Mouse (Mus musculus) testis, adult 2 months (tissue): ENCODE measurements around the gene Isx. TPM values are rescaled to one million over a fixed set of nuclear protein-coding genes. Genes with fewer than 3 reads are reported as not detected.

ENCODE experiments used
- H3K27ac ChIP-seq: fragments of 200-500 bp; 2 replicates; pipeline ENCODE4 v1.5.1; 2012; ENCODE audit warnings: low read depth, low read length; ENCODE audit not compliant: control insufficient read depth, insufficient read depth
- H3K27me3 ChIP-seq: fragments of 200-500 bp; 2 replicates; pipeline ENCODE4 v1.6.1; 2012; ENCODE audit warnings: mild to moderate bottlenecking, low read length, moderate library complexity; ENCODE audit not compliant: control insufficient read depth, insufficient read depth
- H3K36me3 ChIP-seq: fragments of 200-500 bp; 2 replicates; pipeline ENCODE4 v1.6.1; 2012; ENCODE audit warnings: mild to moderate bottlenecking, low read length; ENCODE audit not compliant: control insufficient read depth, insufficient read depth
- H3K4me1 ChIP-seq: fragments of 200-500 bp; 2 replicates; pipeline ENCODE4 v1.6.1; 2012; ENCODE audit warnings: low read length; ENCODE audit not compliant: control insufficient read depth, insufficient read depth
- H3K4me3 ChIP-seq: fragments of 200-500 bp; 2 replicates; pipeline ENCODE4 v1.5.1; 2012; ENCODE audit warnings: low read depth, mild to moderate bottlenecking, low read length, moderate library complexity, mixed read lengths; ENCODE audit not compliant: control insufficient read depth
- CTCF ChIP-seq: fragments of 200-500 bp; IDR thresholded peaks from 2 replicates; pipeline ENCODE4 v1.5.1; 2012; ENCODE audit warnings: low read depth, mild to moderate bottlenecking, inconsistent platforms, low read length, moderate library complexity; ENCODE audit not compliant: control insufficient read depth, insufficient read depth, insufficient replicate concordance
- POLR2A ChIP-seq: fragments of 200-500 bp; IDR thresholded peaks from 2 replicates; pipeline ENCODE4 v1.6.1; 2012; ENCODE audit warnings: low read depth, mild to moderate bottlenecking, inconsistent platforms, low read length, moderate library complexity; ENCODE audit not compliant: control insufficient read depth
- polyA plus RNA-seq: library from polyadenylated mRNA; depleted of rRNA; stranded (reverse); fragments of >200 nt; gene quantifications from 2 replicates; pipeline ENCODE4 v1.2.3, GENCODE M21; 2012

Gene Isx
- polyA plus RNA-seq, 1 experiment: not detected

DNA sequence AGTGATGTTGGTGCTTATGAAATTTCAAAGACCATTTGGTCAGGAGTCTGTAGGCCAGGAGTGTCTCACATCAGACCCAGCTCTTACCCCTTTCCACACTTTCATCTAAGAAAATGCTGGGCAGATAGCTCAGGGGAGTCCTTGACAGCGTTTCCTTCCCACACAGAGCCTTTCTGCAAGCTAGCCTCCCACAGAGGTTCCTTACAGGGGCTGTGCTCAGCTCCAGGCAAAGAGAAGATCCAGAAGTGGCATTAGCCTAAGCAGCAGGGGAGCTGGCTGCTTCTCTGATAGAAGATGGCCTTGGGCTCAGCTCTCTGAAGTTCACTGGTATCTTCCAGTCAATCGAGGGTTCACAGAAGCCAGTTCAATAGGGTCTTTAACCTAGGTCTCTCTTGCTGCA lies 1.6 kb downstream of the Isx start:
- Histone ChIP-seq H3K4me3 (no peak overlapping the region), H3K4me1 (no peaks in the 10 kb centered on the region), H3K27me3 (no peaks in the 10 kb centered on the region), H3K27ac (no peak overlapping the region), H3K36me3 (no peaks in the 10 kb centered on the region)
- TF ChIP-seq CTCF (no peak), POLR2A (no peak)

DNA sequence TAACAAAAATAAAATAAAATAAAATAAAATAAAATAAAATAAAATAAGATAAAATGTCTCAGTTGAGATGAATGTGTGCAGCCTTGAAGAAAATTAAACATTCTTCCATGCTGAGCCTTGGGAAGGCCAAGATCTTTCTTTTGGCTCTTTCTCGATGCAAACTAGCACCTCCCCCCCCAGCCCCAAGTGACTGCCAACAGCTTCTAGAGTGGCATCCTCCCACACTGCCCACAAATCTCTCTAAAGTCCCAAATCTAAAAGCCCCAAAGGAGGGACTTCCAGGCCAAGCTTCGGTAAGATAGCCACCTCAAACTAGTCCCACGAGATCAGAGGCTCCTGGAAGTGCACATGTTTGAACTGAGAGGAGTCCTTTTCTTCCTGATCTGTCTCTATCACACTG lies 5.7 kb downstream of the Isx start:
- Histone ChIP-seq H3K4me1 (no peaks in the 10 kb centered on the region), H3K27ac (no peak overlapping the region), H3K36me3 (no peaks in the 10 kb centered on the region), H3K4me3 (no peak overlapping the region), H3K27me3 (no peaks in the 10 kb centered on the region)
- TF ChIP-seq POLR2A: no peak

DNA sequence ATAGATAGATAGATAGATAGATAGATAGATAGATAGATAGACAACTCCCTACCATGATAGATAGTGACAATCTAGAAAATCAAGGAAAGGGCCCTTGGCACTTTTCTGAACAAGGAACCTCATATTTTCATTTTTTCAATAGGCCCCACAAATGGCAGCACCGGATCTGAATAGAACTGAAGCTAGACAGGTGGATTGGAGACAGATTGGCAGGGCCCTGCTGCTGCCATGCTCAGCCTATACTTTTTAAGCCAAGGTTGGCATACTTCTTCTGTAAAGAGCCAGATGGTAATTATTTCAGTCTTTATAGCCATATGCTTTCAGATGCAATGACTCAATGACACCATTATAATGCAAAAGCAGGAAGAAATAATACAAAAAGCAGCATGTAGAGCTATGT lies 15.8 kb downstream of the Isx start:
- Histone ChIP-seq H3K36me3 (no peaks in the 10 kb centered on the region), H3K4me3 (no peak overlapping the region), H3K4me1 (no peaks in the 10 kb centered on the region), H3K27ac (no peak overlapping the region), H3K27me3 (no peaks in the 10 kb centered on the region)
- TF ChIP-seq CTCF (no peak), POLR2A (no peak)

DNA sequence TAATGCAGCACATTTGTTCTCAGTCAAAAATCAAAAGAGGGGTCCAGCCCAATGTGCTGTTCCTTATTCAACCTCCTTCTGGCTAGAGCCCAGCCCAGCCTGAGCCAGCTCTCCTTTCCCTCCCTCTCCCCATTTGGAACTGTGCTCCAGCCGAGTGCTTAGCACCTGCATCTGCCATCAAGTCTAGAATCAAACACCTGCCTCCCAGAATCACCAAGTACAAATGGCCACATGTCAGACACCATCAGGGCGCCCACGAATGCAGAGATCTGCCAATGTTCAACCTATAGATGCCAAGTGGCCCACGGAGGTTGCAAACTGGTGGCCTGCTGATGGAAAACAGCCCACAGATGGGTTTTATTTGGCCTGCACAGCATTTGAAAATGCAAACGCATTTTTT lies 18.1 kb downstream of the Isx start:
- no peak overlapping the region for H3K4me3 ChIP-seq
- TF ChIP-seq POLR2A (no peak), CTCF (no peak)
- no peaks in the 10 kb centered on the region for H3K27me3 ChIP-seq
- no peaks in the 10 kb centered on the region for H3K4me1 ChIP-seq
- H3K27ac ChIP-seq: no peak overlapping the region
- no peaks in the 10 kb centered on the region for H3K36me3 ChIP-seq

DNA sequence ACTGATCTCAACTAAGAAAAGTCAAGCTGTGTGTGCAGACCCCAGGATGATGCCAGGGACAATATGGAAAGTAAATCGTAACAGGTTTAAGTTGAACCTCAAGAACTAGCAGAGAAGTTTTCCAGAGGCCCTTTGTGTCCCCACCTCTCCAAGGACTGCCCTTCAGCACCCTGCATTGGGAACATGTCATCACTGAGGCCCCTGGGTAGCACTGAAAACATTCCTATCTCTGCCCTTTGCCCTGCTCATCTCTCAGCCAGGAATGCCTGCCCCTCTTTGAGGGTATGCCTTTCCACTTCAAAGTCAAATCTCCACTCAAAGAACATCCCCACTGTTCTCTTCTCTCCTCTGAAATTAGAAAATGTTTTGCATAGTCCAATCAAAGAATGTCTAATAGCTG lies 23.3 kb downstream of the Isx start:
- TF ChIP-seq CTCF (no peak), POLR2A (no peak)
- no peaks in the 10 kb centered on the region for H3K36me3 ChIP-seq
- no peaks in the 10 kb centered on the region for H3K27me3 ChIP-seq
- no peak overlapping the region for H3K4me3 ChIP-seq
- H3K4me1 ChIP-seq: no peaks in the 10 kb centered on the region
- H3K27ac ChIP-seq: no peak overlapping the region

DNA sequence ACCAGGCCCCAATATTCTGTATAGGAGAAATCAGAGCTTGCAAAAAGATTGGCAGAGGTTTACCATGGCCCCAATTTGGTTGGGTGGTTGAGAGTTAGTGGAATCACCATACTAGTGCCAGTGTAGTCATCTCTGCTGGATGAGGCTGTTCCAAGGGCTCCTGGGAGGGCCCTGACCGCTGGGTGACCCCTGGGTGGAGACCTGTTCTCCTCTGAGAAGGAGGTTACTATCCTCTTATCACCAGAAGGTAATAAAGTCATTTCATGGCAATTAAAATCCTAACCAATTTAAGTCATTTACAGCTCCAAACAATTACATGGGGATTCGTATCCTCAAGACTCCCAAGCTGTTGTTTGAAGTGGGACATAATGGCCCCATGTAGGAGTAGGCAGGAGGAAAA lies 24.3 kb downstream of the Isx start:
- H3K27ac ChIP-seq: no peak overlapping the region
- H3K36me3 ChIP-seq: no peaks in the 10 kb centered on the region
- TF ChIP-seq POLR2A (no peak), CTCF (no peak)
- H3K4me1 ChIP-seq: no peaks in the 10 kb centered on the region
- H3K27me3 ChIP-seq: no peaks in the 10 kb centered on the region
- no peak overlapping the region for H3K4me3 ChIP-seq

DNA sequence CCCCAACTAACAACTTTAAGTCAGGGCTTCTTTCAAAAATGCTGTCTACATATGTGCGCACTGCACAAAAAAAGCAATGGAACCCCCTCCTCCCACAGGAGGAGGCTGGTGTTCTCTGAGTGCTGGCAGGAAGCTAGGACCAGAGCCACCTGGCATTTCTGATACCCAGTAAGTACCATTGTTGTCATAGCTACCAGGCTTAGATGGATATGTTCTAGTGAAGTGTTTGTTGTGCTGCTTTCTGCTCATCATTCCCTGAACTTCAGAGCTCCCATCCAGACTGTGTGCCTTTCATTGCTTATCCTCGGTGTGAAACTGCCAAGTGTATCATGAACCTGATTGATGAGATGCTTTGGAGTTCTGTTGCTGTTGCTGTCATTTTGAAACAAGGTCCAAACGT lies 26.8 kb downstream of the Isx start:
- TF ChIP-seq CTCF: no peak
- H3K27ac ChIP-seq: no peak overlapping the region
- H3K4me1 ChIP-seq: no peaks in the 10 kb centered on the region
- no peak overlapping the region for H3K4me3 ChIP-seq
- H3K36me3 ChIP-seq: no peaks in the 10 kb centered on the region
- H3K27me3 ChIP-seq: no peaks in the 10 kb centered on the region

DNA sequence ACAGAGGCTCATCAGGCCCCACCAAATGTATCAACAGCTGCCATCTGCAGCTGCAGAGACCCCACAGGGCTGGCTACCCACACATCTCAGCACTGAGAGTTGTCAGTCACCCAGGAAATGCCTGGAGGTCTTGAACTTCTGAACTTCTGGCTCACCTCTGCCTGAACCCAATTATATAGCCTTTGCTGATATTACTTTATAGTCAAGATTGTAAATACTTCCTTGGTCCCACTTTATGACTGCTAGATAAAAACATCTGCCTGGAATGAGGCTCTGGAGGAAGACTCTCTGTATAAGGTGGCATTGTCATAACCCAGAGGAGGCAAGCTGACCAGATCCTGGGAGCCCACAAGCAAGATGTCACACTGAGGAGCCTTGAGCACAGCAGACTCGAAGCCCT lies 28.8 kb downstream of the Isx start:
- no peaks in the 10 kb centered on the region for H3K27me3 ChIP-seq
- no peaks in the 10 kb centered on the region for H3K4me1 ChIP-seq
- H3K4me3 ChIP-seq: no peak overlapping the region
- TF ChIP-seq POLR2A (no peak), CTCF (no peak)
- no peaks in the 10 kb centered on the region for H3K36me3 ChIP-seq
- H3K27ac ChIP-seq: no peak overlapping the region
